Mouse (Mus musculus): Measurements from ENCODE around the gene Hspb6. TPM values are rescaled to one million over a fixed set of nuclear protein-coding genes. Genes with fewer than 3 reads are reported as not detected.
A peak's percentile ranks its signal among the peaks of the same experiment; 100 is the strongest.

Gene Hspb6
- polyA plus RNA-seq (2014; fragmentation: Nextera tagmentation; extraction: Ambion mirVana), result 3.9 and 5.4 TPM in 2 replicates

DNA sequence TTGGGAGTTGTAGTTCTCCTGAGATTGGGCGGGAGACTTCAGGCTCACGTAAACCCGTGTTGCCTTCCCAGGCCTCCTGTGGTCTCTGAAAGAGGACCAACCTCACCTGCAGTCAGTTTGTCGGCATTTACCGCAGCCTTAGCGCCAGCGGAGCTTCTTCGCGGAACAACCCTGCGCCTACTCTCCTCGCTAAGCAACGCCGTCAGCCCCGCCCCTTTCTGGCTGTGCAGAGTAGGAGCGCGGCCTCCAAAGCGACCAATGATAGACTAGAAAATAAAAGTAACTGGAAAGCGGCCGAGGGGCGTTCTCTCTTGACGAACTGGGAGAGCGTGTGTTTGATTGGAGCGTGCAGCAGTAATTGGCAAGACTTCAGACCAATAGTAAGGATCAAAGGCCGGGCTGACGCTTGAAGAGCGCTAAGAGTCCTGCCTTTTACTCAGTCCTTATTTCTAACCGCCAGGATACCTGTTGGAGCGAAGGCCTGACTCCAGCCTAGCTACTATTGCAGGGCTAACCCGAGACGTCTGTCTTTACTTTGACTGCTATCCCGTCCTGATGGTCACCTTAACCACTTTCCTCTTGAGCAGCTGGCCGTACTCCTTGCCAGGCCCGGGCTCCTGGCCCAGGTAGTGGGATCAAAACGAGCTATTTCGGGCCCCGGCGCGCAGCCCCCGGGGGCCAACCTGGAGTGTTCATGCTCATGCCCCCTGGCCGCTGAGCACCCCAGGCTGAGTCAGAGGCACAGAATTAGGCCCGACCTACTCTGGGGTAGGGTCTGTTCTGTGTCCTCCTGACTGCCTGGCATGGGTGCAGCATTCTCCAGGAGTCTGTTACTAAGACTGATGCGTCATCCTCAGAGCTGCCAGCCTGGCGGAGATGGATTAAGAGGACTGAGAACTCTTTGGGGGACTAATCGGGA, at the start of gene Hspb6, which contains the start of gene Proser3:
TSS of gene Hspb6 (plus strand) at position 77 of the 919 bp plus-strand sequence.
TSS of gene Proser3 (minus strand) at position 198 of the 919 bp plus-strand sequence.
- H3K4me2 ChIP-seq, result peak within 1 kb of the TSS; percentile 98
- no peaks in the 10 kb centered on the region for H3K9me3 ChIP-seq (ENCODE audit: control insufficient read depth, low read length)
- no peaks in the 10 kb centered on the region for H3K27me3 ChIP-seq (replicated peaks; ENCODE audit: control insufficient read depth, insufficient read depth, low read length)
- H3K4me3 ChIP-seq (ENCODE audit: low read depth, low read length), result peak within 1 kb of the TSS; percentile 67
- H3K9ac ChIP-seq (ENCODE audit: low read depth, low read length), result peak within 1 kb of the TSS; percentile 82
- peak within 1 kb of the TSS; percentile 88 for H3K27ac ChIP-seq (ENCODE audit: low read depth, low read length)
- peaks cover 12% of the 10 kb centered on the region for H3K4me1 ChIP-seq (replicated peaks; ENCODE audit: control insufficient read depth, insufficient read depth, low read length)
- ATAC-seq (replicated peaks; ENCODE audit: low FRiP score), result peak; percentile 91
- peaks cover 29% of the 10 kb centered on the region for H3K36me3 ChIP-seq (ENCODE audit: control insufficient read depth, insufficient read depth, low read length)
- under 1% methylated on average over 44 of the region's 44 CpGs for WGBS
- DNase-seq (ENCODE audit: low spot score), result peak; percentile 95

DNA sequence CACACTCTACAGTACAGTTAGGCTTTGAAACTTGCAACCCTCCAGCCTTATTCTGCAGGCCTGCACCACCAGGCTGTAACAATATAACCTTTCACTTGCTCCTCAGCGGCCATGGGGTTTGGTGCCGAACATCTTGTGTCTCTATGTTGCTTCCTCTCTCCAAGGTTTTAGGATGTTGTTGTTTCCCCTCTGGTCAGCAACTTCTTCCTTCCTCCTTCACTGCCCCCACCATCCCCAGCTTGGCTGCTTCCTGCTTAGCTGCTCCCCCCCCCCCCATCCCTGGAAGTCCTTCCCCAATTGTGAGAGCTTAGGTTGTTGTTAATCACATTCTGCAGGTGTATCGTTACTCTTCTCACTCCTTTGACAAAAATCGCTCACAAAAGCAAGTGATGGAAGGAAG, 43.9 kb upstream of the Hspb6 start:
- no peaks in the 10 kb centered on the region for H3K27me3 ChIP-seq (replicated peaks; ENCODE audit: control insufficient read depth, insufficient read depth, low read length)
- ATAC-seq (replicated peaks; ENCODE audit: low FRiP score), result no peak
- H3K4me2 ChIP-seq, result no peak overlapping the region
- H3K4me3 ChIP-seq (ENCODE audit: low read depth, low read length), result no peak overlapping the region
- no peaks in the 10 kb centered on the region for H3K9me3 ChIP-seq (ENCODE audit: control insufficient read depth, low read length)
- no peak overlapping the region for H3K27ac ChIP-seq (ENCODE audit: low read depth, low read length)
- no peak for DNase-seq (ENCODE audit: low spot score)
- no peaks in the 10 kb centered on the region for H3K4me1 ChIP-seq (replicated peaks; ENCODE audit: control insufficient read depth, insufficient read depth, low read length)
- no peaks in the 10 kb centered on the region for H3K36me3 ChIP-seq (ENCODE audit: control insufficient read depth, insufficient read depth, low read length)
- 43% methylated on average over 4 of the region's 4 CpGs for WGBS
- H3K9ac ChIP-seq (ENCODE audit: low read depth, low read length), result no peak overlapping the region

DNA sequence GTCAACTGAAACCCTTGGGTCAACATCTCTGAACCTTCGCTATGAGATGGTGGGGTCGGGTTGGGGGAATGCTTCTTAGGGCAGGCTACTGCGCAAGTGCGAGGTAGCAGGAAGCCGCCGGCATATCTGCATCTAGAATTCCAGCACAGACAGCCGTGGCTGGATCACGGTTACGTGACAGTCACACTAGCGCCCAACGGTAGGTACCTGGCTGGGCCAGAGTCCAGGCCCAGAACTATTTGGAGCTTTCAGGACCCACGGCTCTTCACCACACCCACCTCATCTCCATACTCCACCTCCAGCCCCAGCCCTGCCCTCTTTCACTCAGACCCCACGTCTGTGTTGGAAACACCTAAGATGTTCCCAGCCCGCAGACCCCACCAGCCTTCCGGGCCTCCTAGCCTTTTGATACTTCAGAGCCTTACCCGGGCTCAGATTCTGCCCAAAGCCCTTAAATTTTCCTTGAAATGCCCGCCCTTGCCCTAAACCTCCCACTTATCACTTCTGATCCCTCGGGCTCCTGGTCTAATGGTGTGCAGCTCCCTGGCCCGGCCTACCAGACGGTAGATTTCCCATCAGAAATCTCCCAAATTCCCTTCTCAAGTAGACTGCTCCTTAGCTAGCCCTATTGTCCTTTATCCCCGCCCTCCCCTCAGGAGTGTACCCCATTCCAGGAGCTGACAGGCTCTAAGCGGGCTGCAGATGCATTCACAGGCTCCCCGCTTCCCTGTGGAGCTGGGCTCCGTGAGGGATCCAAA, 36.8 kb upstream of the Hspb6 start:
- no peak overlapping the region for H3K4me3 ChIP-seq (ENCODE audit: low read depth, low read length)
- peak overlapping the region; percentile 22; the same call in 1 of the 2 replicates for H3K4me2 ChIP-seq
- ATAC-seq (replicated peaks; ENCODE audit: low FRiP score) (no peak), DNase-seq (ENCODE audit: low spot score) (no peak)
- H3K36me3 ChIP-seq (ENCODE audit: control insufficient read depth, insufficient read depth, low read length), result no peaks in the 10 kb centered on the region
- H3K27ac ChIP-seq (ENCODE audit: low read depth, low read length), result no peak overlapping the region
- no peaks in the 10 kb centered on the region for H3K9me3 ChIP-seq (ENCODE audit: control insufficient read depth, low read length)
- no peaks in the 10 kb centered on the region for H3K4me1 ChIP-seq (replicated peaks; ENCODE audit: control insufficient read depth, insufficient read depth, low read length)
- 55% methylated on average over 24 of the region's 24 CpGs for WGBS
- H3K27me3 ChIP-seq (replicated peaks; ENCODE audit: control insufficient read depth, insufficient read depth, low read length), result 0 out of 2 replicates have a peak, but pooled peaks cover 3% of the 10 kb centered on the region
- H3K9ac ChIP-seq (ENCODE audit: low read depth, low read length), result no peak overlapping the region

DNA sequence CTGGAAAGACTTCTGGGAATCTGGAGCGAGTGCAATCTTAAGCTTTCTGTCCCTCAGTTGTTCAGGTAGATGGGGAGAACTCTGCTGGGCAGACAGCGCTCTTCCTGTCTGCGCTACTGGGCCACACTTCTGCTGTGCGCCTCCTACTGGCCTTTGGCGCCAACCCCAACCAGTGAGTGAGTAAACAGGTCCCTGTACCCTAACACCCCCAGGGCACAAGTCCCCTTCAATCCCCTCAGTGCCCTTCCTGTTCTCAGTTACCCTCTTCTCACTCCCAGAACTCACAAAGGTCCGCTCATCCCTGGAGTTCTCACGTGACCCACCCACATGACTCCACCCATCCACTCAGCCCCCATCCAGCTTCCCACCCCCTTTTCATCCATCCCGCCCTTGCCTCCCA, 33.7 kb upstream of the Hspb6 start:
- Histone ChIP-seq H3K4me3 (ENCODE audit: low read depth, low read length) (no peak overlapping the region), H3K9ac (ENCODE audit: low read depth, low read length) (no peak overlapping the region), H3K27me3 (replicated peaks; ENCODE audit: control insufficient read depth, insufficient read depth, low read length) (0 out of 2 replicates have a peak, but pooled peaks cover 3% of the 10 kb centered on the region), H3K4me2 (no peak overlapping the region), H3K4me1 (replicated peaks; ENCODE audit: control insufficient read depth, insufficient read depth, low read length) (no peaks in the 10 kb centered on the region), H3K9me3 (ENCODE audit: control insufficient read depth, low read length) (no peaks in the 10 kb centered on the region), H3K27ac (ENCODE audit: low read depth, low read length) (no peak overlapping the region), H3K36me3 (ENCODE audit: control insufficient read depth, insufficient read depth, low read length) (no peaks in the 10 kb centered on the region)
- ATAC-seq (replicated peaks; ENCODE audit: low FRiP score), result no peak
- DNase-seq (ENCODE audit: low spot score), result no peak
- WGBS, result 37% methylated on average over 8 of the region's 8 CpGs

DNA sequence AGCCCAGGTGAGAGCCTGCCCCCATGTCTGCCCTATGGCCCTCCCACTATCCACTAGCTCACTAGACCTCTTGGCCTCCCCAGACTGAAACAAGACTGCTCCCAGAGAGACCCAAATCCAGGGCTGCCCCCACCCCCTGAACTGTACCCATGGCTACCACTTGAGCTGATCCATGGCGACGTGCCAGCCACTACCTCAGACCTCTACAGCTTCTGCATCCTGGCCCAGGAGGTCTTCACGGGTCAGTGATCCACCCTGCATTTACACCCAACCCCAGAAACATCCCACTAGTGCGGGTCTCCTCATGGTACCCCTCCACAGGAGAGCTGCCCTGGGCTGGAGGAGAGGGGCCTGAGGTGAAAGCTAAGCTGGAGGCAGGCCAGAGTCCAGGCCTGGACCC, 31.6 kb upstream of the Hspb6 start:
- no peak overlapping the region for H3K4me3 ChIP-seq (ENCODE audit: low read depth, low read length)
- peaks cover 4% of the 10 kb centered on the region; the same call in 1 of the 2 replicates for H3K36me3 ChIP-seq (ENCODE audit: control insufficient read depth, insufficient read depth, low read length)
- no peak overlapping the region for H3K27ac ChIP-seq (ENCODE audit: low read depth, low read length)
- 0 out of 2 replicates have a peak, but pooled peaks cover 3% of the 10 kb centered on the region for H3K27me3 ChIP-seq (replicated peaks; ENCODE audit: control insufficient read depth, insufficient read depth, low read length)
- no peaks in the 10 kb centered on the region for H3K4me1 ChIP-seq (replicated peaks; ENCODE audit: control insufficient read depth, insufficient read depth, low read length)
- ATAC-seq (replicated peaks; ENCODE audit: low FRiP score), result no peak
- no peaks in the 10 kb centered on the region for H3K9me3 ChIP-seq (ENCODE audit: control insufficient read depth, low read length)
- no peak for DNase-seq (ENCODE audit: low spot score)
- 75% methylated on average over 4 of the region's 4 CpGs for WGBS
- no peak overlapping the region for H3K9ac ChIP-seq (ENCODE audit: low read depth, low read length)
- H3K4me2 ChIP-seq, result no peak overlapping the region

GRCm38 (mm10) chr7:30520856-30521255, 31.1 kb upstream of the Hspb6 start:
- no peak overlapping the region for H3K4me3 ChIP-seq (ENCODE audit: low read depth, low read length)
- H3K4me2 ChIP-seq, result no peak overlapping the region
- no peaks in the 10 kb centered on the region for H3K4me1 ChIP-seq (replicated peaks; ENCODE audit: control insufficient read depth, insufficient read depth, low read length)
- H3K9me3 ChIP-seq (ENCODE audit: control insufficient read depth, low read length), result no peaks in the 10 kb centered on the region
- no peak for ATAC-seq (replicated peaks; ENCODE audit: low FRiP score)
- H3K27ac ChIP-seq (ENCODE audit: low read depth, low read length), result no peak overlapping the region
- H3K27me3 ChIP-seq (replicated peaks; ENCODE audit: control insufficient read depth, insufficient read depth, low read length), result no peaks in the 10 kb centered on the region
- H3K36me3 ChIP-seq (ENCODE audit: control insufficient read depth, insufficient read depth, low read length), result peaks cover 4% of the 10 kb centered on the region; the same call in 1 of the 2 replicates
- 78% methylated on average over 5 of the region's 5 CpGs for WGBS
- no peak for DNase-seq (ENCODE audit: low spot score)
- H3K9ac ChIP-seq (ENCODE audit: low read depth, low read length), result no peak overlapping the region

- Histone ChIP-seq H3K9ac (ENCODE audit: low read depth, low read length) (no peak overlapping the region), H3K9me3 (ENCODE audit: control insufficient read depth, low read length) (no peaks in the 10 kb centered on the region), H3K4me2 (no peak overlapping the region), H3K27ac (ENCODE audit: low read depth, low read length) (no peak overlapping the region), H3K4me1 (replicated peaks; ENCODE audit: control insufficient read depth, insufficient read depth, low read length) (peaks cover 3% of the 10 kb centered on the region; the same call in 1 of the 2 replicates), H3K36me3 (ENCODE audit: control insufficient read depth, insufficient read depth, low read length) (peaks cover 4% of the 10 kb centered on the region), H3K4me3 (ENCODE audit: low read depth, low read length) (no peak overlapping the region), H3K27me3 (replicated peaks; ENCODE audit: control insufficient read depth, insufficient read depth, low read length) (no peaks in the 10 kb centered on the region)
- DNase-seq (ENCODE audit: low spot score), result no peak
- WGBS, result 83% methylated on average over 10 of the region's 10 CpGs
- no peak for ATAC-seq (replicated peaks; ENCODE audit: low FRiP score)
Measured at GRCm38 (mm10) chr7:30522871-30523270, 29.1 kb upstream of the Hspb6 start.

- no peak for ATAC-seq (replicated peaks; ENCODE audit: low FRiP score)
- DNase-seq (ENCODE audit: low spot score), result no peak
- 80% methylated on average over 6 of the region's 6 CpGs for WGBS
- H3K27ac ChIP-seq (ENCODE audit: low read depth, low read length), result no peak overlapping the region
- no peaks in the 10 kb centered on the region for H3K9me3 ChIP-seq (ENCODE audit: control insufficient read depth, low read length)
- H3K9ac ChIP-seq (ENCODE audit: low read depth, low read length), result no peak overlapping the region
- H3K4me1 ChIP-seq (replicated peaks; ENCODE audit: control insufficient read depth, insufficient read depth, low read length), result peaks cover 3% of the 10 kb centered on the region; the same call in 1 of the 2 replicates
- no peak overlapping the region for H3K4me3 ChIP-seq (ENCODE audit: low read depth, low read length)
- H3K4me2 ChIP-seq, result no peak overlapping the region
- peaks cover 9% of the 10 kb centered on the region for H3K36me3 ChIP-seq (ENCODE audit: control insufficient read depth, insufficient read depth, low read length)
- no peaks in the 10 kb centered on the region for H3K27me3 ChIP-seq (replicated peaks; ENCODE audit: control insufficient read depth, insufficient read depth, low read length)
Measured at GRCm38 (mm10) chr7:30524487-30524886, 27.5 kb upstream of the Hspb6 start.

Data from liver, embryonic 11.5 days (tissue).